Mouse (Mus musculus) heart, adult 2 months (tissue): ENCODE data around the gene Ttc26.

Experiments
- CTCF ChIP-seq: fragments of 200-600 bp; IDR thresholded peaks from 2 replicates; pipeline ENCODE4 v1.8.1; 2022; ENCODE audit warnings: antibody characterized with exemption, mild to moderate bottlenecking, moderate library complexity
- EP300 ChIP-seq: fragments of 200-500 bp; IDR thresholded peaks from 2 replicates; pipeline ENCODE4 v1.6.1; 2011; ENCODE audit warnings: low read depth, low read length, control low read depth; ENCODE audit not compliant: insufficient read depth

- no peak for TF ChIP-seq EP300
- no peak for TF ChIP-seq CTCF
These were observed 33.4 kb upstream of the Ttc26 start for GRCm38 (mm10) chr6:38347875-38348274.
